Mouse (Mus musculus): ENCODE results near the gene Olfr385. TPM values are rescaled to one million over a fixed set of nuclear protein-coding genes. Genes with fewer than 3 reads are reported as not detected.

The Olfr385 gene
- polyA plus RNA-seq (2015; fragmentation: Nextera tagmentation; extraction: Ambion mirVana), result not detected in 2 replicates

GRCm38 (mm10) chr11:73592908-73593307 lies at the start of gene Olfr385:
Olfr385 (minus strand) TSS chr11:73593008.

GRCm38 (mm10) chr11:73598294-73598693 lies 5.5 kb upstream of the Olfr385 start, which contains the start of gene Olfr384:
Olfr384 (plus strand) TSS chr11:73598594.

Other genes starting within 250 kb of the Olfr385 start
- gene Olfr20, start 242.2 kb downstream of the Olfr385 start, polyA plus RNA-seq (2015; fragmentation: Nextera tagmentation; extraction: Ambion mirVana), result not detected in 2 replicates
- not detected in 2 replicates for gene Olfr376, start 221.8 kb downstream of the Olfr385 start, polyA plus RNA-seq (2015; fragmentation: Nextera tagmentation; extraction: Ambion mirVana)
- gene Olfr1, start 193.4 kb downstream of the Olfr385 start, polyA plus RNA-seq (2015; fragmentation: Nextera tagmentation; extraction: Ambion mirVana), result not detected in 2 replicates
- not detected in 2 replicates for gene Olfr378, start 164.5 kb downstream of the Olfr385 start, polyA plus RNA-seq (2015; fragmentation: Nextera tagmentation; extraction: Ambion mirVana)
- gene Olfr380, start 135.5 kb downstream of the Olfr385 start, polyA plus RNA-seq (2015; fragmentation: Nextera tagmentation; extraction: Ambion mirVana), result not detected in 2 replicates
- not detected in 2 replicates for gene Olfr381, start 101.4 kb downstream of the Olfr385 start, polyA plus RNA-seq (2015; fragmentation: Nextera tagmentation; extraction: Ambion mirVana)
- gene Olfr382, start 75.8 kb downstream of the Olfr385 start, polyA plus RNA-seq (2015; fragmentation: Nextera tagmentation; extraction: Ambion mirVana), result not detected in 2 replicates
- gene Olfr384, start 5.6 kb upstream of the Olfr385 start, polyA plus RNA-seq (2015; fragmentation: Nextera tagmentation; extraction: Ambion mirVana), result not detected in 2 replicates
- not detected in 2 replicates for gene Zfp735, start 95.8 kb upstream of the Olfr385 start, polyA plus RNA-seq (2015; fragmentation: Nextera tagmentation; extraction: Ambion mirVana)
- not detected in 2 replicates for gene Olfr389, start 187.7 kb upstream of the Olfr385 start, polyA plus RNA-seq (2015; fragmentation: Nextera tagmentation; extraction: Ambion mirVana)
- gene Olfr390, start 190.0 kb upstream of the Olfr385 start, polyA plus RNA-seq (2015; fragmentation: Nextera tagmentation; extraction: Ambion mirVana), result not detected in 2 replicates
- not detected in 2 replicates for gene Olfr391-ps, start 210.0 kb upstream of the Olfr385 start, polyA plus RNA-seq (2015; fragmentation: Nextera tagmentation; extraction: Ambion mirVana)
- gene Olfr392, start 224.0 kb upstream of the Olfr385 start, polyA plus RNA-seq (2015; fragmentation: Nextera tagmentation; extraction: Ambion mirVana), result not detected in 2 replicates

Data from spleen, postnatal 0 days (tissue).